Mouse (Mus musculus): Measurements from ENCODE around the gene Ctbp1. TPM values are rescaled to one million over a fixed set of nuclear protein-coding genes. Genes with fewer than 3 reads are reported as not detected.

Ctbp1 gene
- polyA plus RNA-seq, 1 experiment, result 175 TPM

DNA sequence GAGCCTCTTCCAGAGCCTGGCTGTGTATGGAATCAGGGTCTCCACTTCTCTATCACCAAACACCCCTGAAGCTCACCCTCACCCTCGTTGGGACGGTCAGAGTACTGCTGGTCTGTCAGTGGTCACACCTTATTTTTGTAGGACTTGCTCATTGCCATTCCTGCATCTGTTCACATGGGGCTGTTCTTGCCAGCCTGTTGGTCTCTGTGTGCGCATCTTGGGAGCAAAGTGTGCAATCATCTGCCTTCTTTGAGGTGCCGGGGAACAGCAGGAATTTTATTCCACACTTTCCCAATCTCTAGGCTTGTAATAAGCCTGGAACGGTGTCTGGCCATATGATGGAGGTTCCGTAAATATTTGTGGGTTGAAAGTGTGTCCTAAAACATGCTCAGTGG lies 71.6 kb downstream of the Ctbp1 start:
- no peak overlapping the region for H3K27ac ChIP-seq (ENCODE audit: insufficient read depth, low read length)
- no peaks in the 10 kb centered on the region for H3K4me1 ChIP-seq (ENCODE audit: control insufficient read depth, insufficient read depth, low read length)
- no peak overlapping the region for H3K4me3 ChIP-seq (ENCODE audit: insufficient read depth, low read length)
- TF ChIP-seq CTCF (IDR thresholded peaks at IDR 0.05; ENCODE audit: borderline replicate concordance, insufficient read depth, low read length) (no peak), POLR2A (IDR thresholded peaks at IDR 0.05; ENCODE audit: low read depth, low read length) (no peak)

DNA sequence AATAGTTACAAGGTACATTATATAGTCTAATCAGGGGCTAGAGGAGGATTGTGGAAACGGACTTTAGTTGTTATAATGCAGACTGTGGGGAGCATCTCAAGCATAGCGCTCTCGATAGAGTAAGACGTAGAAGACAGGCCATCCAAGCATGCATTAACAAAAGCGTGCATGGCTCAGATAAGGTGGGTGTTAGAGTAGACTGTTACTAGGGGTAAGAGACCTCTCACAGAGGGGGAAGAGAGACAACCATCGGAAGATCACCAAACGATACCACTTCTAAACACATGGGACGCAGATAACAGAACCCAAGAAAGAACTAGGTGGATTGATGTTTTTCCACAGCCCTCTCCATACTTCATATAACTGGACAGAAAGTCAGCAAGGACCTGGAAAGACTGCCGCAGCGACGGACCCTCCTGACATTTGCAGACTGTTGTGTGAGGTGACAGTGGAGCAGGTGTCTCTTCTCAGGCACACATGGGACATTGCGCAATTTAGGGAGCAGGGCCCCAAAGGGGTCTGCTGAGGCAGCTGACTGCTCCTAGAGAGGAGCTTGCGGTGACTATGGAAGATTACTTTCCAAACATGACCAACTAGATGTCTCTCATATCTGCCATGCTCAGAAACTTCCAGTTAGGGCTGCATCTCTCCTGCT lies 72.2 kb downstream of the Ctbp1 start:
- H3K4me3 ChIP-seq (ENCODE audit: insufficient read depth, low read length), result no peak overlapping the region
- H3K27ac ChIP-seq (ENCODE audit: insufficient read depth, low read length), result no peak overlapping the region
- no peaks in the 10 kb centered on the region for H3K4me1 ChIP-seq (ENCODE audit: control insufficient read depth, insufficient read depth, low read length)
- TF ChIP-seq CTCF (IDR thresholded peaks at IDR 0.05; ENCODE audit: borderline replicate concordance, insufficient read depth, low read length), result no peak
- no peak for TF ChIP-seq POLR2A (IDR thresholded peaks at IDR 0.05; ENCODE audit: low read depth, low read length)

DNA sequence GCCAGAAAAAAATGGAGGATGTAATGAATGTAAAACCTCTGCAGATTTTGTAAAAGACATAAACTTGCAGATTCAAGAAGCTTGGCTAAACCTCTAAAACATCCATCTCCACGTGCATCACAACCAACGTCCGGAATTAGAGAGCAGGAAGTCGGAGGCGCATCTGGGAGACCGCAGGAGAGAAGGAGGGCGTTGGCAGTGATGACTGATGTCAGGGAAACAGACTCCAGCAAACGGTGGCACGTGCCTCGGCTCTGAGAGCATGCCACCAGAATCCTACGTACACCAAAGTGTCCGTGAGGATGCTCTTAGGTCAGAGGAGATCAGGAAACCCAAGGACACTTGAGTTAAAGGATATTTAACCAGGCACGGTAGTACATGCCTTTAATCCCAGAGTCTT lies 73.1 kb downstream of the Ctbp1 start:
- H3K4me3 ChIP-seq (ENCODE audit: insufficient read depth, low read length), result no peak overlapping the region
- TF ChIP-seq POLR2A (IDR thresholded peaks at IDR 0.05; ENCODE audit: low read depth, low read length) (no peak), CTCF (IDR thresholded peaks at IDR 0.05; ENCODE audit: borderline replicate concordance, insufficient read depth, low read length) (no peak)
- no peaks in the 10 kb centered on the region for H3K4me1 ChIP-seq (ENCODE audit: control insufficient read depth, insufficient read depth, low read length)
- no peak overlapping the region for H3K27ac ChIP-seq (ENCODE audit: insufficient read depth, low read length)

DNA sequence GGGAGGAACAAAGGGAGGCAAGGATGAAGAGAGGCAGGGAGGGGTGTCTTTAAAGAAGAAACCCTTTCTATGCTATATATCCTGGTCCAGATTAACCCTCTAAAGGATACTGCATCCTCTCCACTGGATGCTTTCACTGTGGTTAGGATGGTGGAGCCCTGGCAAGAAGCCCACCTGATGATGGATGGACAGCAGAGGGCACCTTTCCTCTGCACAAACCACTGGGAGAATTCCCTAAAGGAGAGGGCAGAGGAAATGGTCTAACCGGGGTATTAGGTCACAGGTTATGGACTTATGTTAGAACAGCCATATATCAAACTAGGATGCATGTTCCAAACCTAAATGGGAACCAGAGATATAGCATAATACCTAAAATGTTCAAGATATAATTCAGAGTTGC lies 74.7 kb downstream of the Ctbp1 start:
- TF ChIP-seq POLR2A (IDR thresholded peaks at IDR 0.05; ENCODE audit: low read depth, low read length), result no peak
- TF ChIP-seq CTCF (IDR thresholded peaks at IDR 0.05; ENCODE audit: borderline replicate concordance, insufficient read depth, low read length), result no peak
- H3K4me1 ChIP-seq (ENCODE audit: control insufficient read depth, insufficient read depth, low read length), result no peaks in the 10 kb centered on the region
- no peak overlapping the region for H3K4me3 ChIP-seq (ENCODE audit: insufficient read depth, low read length)
- H3K27ac ChIP-seq (ENCODE audit: insufficient read depth, low read length), result no peak overlapping the region

Other genes starting within 250 kb of the Ctbp1 start
- gene Slc5a1, start 170.8 kb downstream of the Ctbp1 start, polyA plus RNA-seq (2011; ENCODE audit: insufficient read length, low read depth, missing spikeins), result not detected in 2 replicates
- gene Spon2, start 56.5 kb downstream of the Ctbp1 start, polyA plus RNA-seq (2011; ENCODE audit: insufficient read length, low read depth, missing spikeins), result 4.7 and 6.4 TPM in 2 replicates
- gene Maea, start 60.5 kb upstream of the Ctbp1 start, polyA plus RNA-seq (2011; ENCODE audit: insufficient read length, low read depth, missing spikeins), result 135 and 148 TPM in 2 replicates
- gene Uvssa, start 103.6 kb upstream of the Ctbp1 start, polyA plus RNA-seq (2011; ENCODE audit: insufficient read length, low read depth, missing spikeins), result 11.9 and 15.0 TPM in 2 replicates
- gene Nkx1-1, start 159.0 kb upstream of the Ctbp1 start, polyA plus RNA-seq (2011; ENCODE audit: insufficient read length, low read depth, missing spikeins), result not detected in 2 replicates